Mouse (Mus musculus) lung, postnatal 4 days (tissue): ENCODE data around the gene Khnyn.

ENCODE experiments used
- DNase-seq, 2 experiments: peaks; one replicate each; pipeline ENCODE4 v3.0.0; 2021

Gene Khnyn

GRCm38 (mm10) chr14:55922475-55923232 is 37.9 kb downstream of the Khnyn start:
- no peak for DNase-seq

- DNase-seq: no peak
Observed at GRCm38 (mm10) chr14:55926847-55927246, 42.1 kb downstream of the Khnyn start.

GRCm38 (mm10) chr14:55929263-55929997 is 44.7 kb downstream of the Khnyn start:
- DNase-seq: no peak

GRCm38 (mm10) chr14:55933586-55933985 is 48.8 kb downstream of the Khnyn start:
- DNase-seq: peak; percentile 85 to 92

- DNase-seq: no peak
Observed at GRCm38 (mm10) chr14:55940070-55940800, 55.5 kb downstream of the Khnyn start.

- DNase-seq: no peak
Observed at GRCm38 (mm10) chr14:55943601-55944000, 58.9 kb downstream of the Khnyn start.

GRCm38 (mm10) chr14:55944575-55944974 is 59.8 kb downstream of the Khnyn start, which contains the start of gene Cma1:
Cma1 (minus strand) TSS chr14:55944675.
- no peak for DNase-seq

- DNase-seq: no peak
Observed at GRCm38 (mm10) chr14:55946269-55946969, 61.7 kb downstream of the Khnyn start.
